Mouse (Mus musculus) cerebellum, adult 18-20 months (tissue): ENCODE results near the gene Uqcrc1.

Experiments used
- DNase-seq, 2 experiments: peaks; one replicate each; pipeline ENCODE4 v3.0.0; 2021

The Uqcrc1 gene

GRCm38 (mm10) chr9:108985710-108986109 is 49.3 kb downstream of the Uqcrc1 start, which contains the start of gene Ucn2:
TSS of gene Ucn2 (plus strand) at chr9:108986010.
- DNase-seq, result no peak

GRCm38 (mm10) chr9:108987704-108988350 is 51.4 kb downstream of the Uqcrc1 start:
- DNase-seq, result no peak

DNA sequence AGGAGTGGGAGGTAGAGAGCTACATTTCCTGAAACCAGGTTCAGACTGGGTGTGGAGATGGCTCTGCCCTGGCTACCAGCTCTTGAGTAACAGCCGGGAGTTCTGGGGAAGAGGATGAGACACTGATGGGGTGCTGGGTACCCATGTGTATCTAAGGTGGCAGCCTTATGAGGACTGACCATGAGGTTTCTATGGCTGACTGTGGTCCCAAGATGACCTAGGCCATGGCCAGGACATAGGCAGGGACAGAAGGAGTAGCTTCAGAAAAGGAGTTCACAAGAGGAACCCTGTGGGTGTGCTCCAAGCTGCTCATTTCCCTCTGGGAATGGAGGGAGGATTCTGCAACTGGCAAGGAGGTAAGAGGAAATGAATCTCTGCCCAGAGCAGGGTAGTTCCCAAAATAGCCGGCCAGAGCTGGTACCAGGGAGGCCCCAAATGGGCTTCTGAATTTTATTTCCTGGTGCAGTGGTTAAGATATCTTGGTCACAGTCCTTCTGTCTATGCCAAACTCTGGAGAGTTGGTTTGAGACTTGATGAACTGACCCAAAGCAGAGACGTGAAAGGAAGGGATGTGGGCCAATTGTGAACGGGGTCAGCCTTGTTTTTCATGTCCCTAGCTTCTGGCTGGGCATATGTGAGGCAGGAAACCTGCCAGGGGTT is 53.5 kb downstream of the Uqcrc1 start:
- DNase-seq, result no peak

- peak in 1 of 2 experiments; percentile 16 for DNase-seq
These were observed 54.0 kb downstream of the Uqcrc1 start for GRCm38 (mm10) chr9:108990462-108990820.

DNA sequence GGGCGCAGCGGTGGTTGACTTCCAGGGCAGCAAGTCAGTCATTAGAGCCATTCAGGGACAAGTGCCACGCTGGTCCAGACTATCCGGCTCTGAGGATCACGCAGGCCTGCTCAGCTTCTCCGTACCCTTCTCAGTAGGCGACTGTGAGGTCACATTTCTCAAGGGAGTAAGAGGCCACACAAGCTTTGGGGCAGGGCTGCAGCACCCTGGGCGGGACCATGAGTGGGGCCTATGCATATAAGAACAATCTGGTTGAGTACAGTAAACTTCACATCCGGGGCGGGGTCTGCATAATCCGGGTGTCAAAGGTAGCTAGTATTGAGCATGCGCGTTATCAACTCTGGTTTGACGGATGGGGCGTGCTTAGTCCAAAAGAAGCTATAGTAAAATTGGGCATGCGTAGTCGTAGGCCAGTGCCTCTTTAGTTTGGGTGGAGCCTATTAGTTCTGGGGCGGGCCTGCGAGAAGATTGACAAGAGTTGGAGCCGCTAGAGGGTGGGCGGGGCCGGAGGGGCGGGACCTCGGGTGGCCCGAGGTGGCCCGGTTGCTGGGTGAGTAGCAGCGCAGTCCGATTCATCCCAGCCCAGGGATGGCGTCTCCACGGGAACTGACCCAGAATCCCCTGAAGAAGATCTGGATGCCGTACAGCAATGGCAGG is 55.1 kb downstream of the Uqcrc1 start, which contains the start of gene Pfkfb4:
TSS of gene Pfkfb4 (plus strand) at position 351 of the 657 bp plus-strand sequence.
- peak; percentile 89 to 95 for DNase-seq

DNA sequence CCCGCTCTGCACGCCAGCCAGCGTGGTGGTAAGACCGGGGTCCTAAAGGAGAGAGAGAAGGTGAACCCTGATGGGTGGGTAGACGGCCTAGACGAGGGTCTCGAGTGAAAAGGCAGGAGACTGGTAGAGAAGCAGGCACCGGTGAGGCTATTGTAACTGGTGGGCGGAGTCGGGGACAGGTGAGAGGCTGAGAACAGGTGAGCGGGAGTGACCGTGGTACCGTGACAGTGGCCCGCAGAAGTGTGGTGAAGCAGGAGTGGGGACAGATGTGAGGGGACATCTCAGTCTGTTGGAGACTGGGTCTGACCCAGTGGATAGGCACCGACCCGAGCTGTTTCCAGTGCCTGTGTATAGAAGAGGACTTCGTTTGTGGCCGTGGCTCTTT is 55.6 kb downstream of the Uqcrc1 start:
- no peak for DNase-seq

DNA sequence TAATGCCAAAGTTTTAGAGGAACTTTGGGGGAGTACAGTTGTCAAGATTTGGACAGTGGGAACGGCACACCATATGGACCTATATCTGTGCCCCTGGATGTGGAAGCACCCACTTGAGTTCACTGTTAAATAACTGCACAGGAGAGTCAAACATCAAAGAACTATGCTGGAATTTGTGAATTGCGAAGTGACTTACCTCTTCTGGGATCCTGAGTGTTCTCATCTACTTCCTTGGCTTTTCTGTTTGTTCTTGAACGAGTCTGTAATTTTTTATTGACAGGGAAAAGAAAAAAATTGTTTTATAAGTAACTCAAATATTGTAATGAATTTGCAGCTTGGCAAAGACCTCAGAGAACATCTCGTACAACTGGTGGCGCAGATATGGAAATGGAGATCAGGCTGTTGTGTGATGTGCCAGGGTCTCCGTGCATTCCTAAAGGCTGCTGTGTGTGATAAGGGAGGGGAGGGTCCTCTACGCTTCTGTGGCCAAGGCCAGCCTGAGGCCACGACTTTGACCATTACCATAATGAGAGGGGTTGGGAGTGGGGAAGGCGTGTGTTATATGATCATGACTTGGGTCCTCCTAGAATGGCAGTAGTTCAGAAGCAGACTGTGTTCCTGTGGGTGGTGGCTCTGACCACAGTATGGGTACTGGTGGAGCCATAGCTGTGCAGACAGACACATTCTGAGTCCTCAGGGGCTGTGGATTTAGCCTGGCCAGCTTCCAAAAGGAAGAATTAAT is 56.4 kb downstream of the Uqcrc1 start:
- DNase-seq, result no peak

DNA sequence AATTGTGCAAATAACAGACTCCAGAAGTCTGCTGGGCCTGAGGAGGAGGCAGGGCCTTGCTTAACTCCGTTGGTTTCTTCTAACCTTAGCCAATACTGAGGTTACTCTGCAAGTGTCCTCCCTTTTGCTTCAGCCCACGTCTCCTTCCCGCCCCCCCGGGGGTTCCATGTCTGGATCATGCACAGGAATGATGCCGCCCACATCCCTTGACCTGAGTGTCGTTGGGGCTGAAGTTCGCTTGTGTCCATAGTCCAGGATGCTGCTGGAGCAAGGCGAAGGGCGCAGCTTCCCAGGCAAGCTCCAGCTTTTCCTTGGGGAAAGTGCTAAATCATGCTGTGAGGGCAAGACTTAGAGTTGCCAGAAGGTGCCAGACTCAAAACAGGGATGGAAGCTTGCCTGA is 60.0 kb downstream of the Uqcrc1 start:
- DNase-seq, result no peak

- no peak for DNase-seq
These were observed 62.1 kb downstream of the Uqcrc1 start for GRCm38 (mm10) chr9:108998287-108999166.

DNA sequence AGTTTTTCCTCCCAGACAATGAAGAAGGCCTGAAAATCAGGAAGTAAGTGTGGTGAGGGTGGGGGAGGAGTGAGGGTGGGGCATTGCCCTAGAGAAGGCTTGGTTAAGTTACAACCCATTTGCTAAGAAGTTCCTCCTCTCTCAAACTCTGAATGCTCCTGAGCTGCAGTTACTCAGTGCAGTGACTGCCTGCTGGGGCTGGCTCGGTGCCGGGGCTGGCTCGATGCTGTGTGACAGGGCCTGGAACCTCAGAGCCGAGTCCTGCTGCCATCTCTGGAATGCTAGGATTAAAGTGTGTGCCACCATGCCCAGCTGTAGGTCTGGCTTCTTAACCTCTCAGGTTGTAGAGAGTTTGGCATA is 62.7 kb downstream of the Uqcrc1 start:
- peak; percentile 40 to 51 for DNase-seq
